Mouse (Mus musculus) liver, embryonic 14.5 days (tissue): ENCODE measurements around the gene Acadsb.

ENCODE experiments used
- CTCF ChIP-seq: IDR thresholded peaks from 2 replicates; pipeline ENCODE4 v1.5.1; 2016; ENCODE audit warnings: antibody characterized with exemption, low read depth, control low read depth
- EP300 ChIP-seq: IDR thresholded peaks from 2 replicates; pipeline ENCODE4 v1.6.1; 2016; ENCODE audit warnings: antibody characterized with exemption, low read depth

- TF ChIP-seq CTCF = no peak
- TF ChIP-seq EP300 = no peak
Observed at GRCm38 (mm10) chr7:131471551-131471950, 61.1 kb downstream of the Acadsb start.
